Comparison of ENCODE assay signal across 24 mouse cellular contexts in genomic region chr8:78571528-78571927, GRCm38 (mm10).
DNase-seq lines count a peak whose midpoint lies in the region; ATAC-seq and TF ChIP-seq lines count a peak whose summit lies in the region.
"Had no signal": no experiment of that assay in that cellular context is flagged by ENCODE, and none has a peak within 500 bp of the region (broad histone marks: within the 10 kb centered on the region; RNA-seq: fewer than 3 reads in every experiment).

No protein-coding gene starts in this region.

- H3K4me1 ChIP-seq in lung, postnatal 0 days (ENCODE audit: insufficient read depth, low read depth, low read length): no peaks in the 10 kb centered on the region
- H3K4me1 ChIP-seq in hindbrain, embryonic 14.5 days (replicated peaks; ENCODE audit: control insufficient read depth, insufficient read depth, low read length): peaks cover 12% of the 10 kb centered on the region
- peaks cover 37% of the 10 kb centered on the region for H3K4me1 ChIP-seq in neural tube, embryonic 13.5 days (replicated peaks)
- no peaks in the 10 kb centered on the region for H3K4me1 ChIP-seq in intestine, postnatal 0 days (replicated peaks; ENCODE audit: control insufficient read depth, insufficient read depth, low read length)
- H3K4me1 ChIP-seq: intestine, embryonic 15.5 days; lung, embryonic 15.5 days had no signal

- no peaks in the 10 kb centered on the region for H3K36me3 ChIP-seq in lung, postnatal 0 days (ENCODE audit: insufficient read depth, low read length)
- H3K36me3 ChIP-seq in hindbrain, embryonic 14.5 days (replicated peaks; ENCODE audit: control insufficient read depth, insufficient read depth): no peaks in the 10 kb centered on the region
- no peaks in the 10 kb centered on the region for H3K36me3 ChIP-seq in neural tube, embryonic 13.5 days
- H3K36me3 ChIP-seq in intestine, postnatal 0 days (ENCODE audit: control insufficient read depth, insufficient read depth): no peaks in the 10 kb centered on the region
- H3K36me3 ChIP-seq: embryonic facial prominence, embryonic 13.5 days; intestine, embryonic 15.5 days; limb, embryonic 12.5 days; lung, embryonic 15.5 days; midbrain, embryonic 12.5 days had no signal

- no peak for TF ChIP-seq EP300 in lung, postnatal 0 days (IDR thresholded peaks at IDR 0.05)

- H3K4me3 ChIP-seq in lung, postnatal 0 days (ENCODE audit: low read depth, low read length): no peak overlapping the region
- H3K4me3 ChIP-seq in hindbrain, embryonic 14.5 days (replicated peaks; ENCODE audit: low read length): no peak overlapping the region
- no peak overlapping the region for H3K4me3 ChIP-seq in neural tube, embryonic 13.5 days
- H3K4me3 ChIP-seq in intestine, postnatal 0 days (ENCODE audit: low read depth, low read length): no peak overlapping the region
- H3K4me3 ChIP-seq: embryonic facial prominence, embryonic 13.5 days; heart, adult 2 months; intestine, embryonic 15.5 days; limb, embryonic 12.5 days; lung, embryonic 15.5 days; midbrain, embryonic 12.5 days; myocyte had no signal

- H3K9ac ChIP-seq in lung, postnatal 0 days (replicated peaks; ENCODE audit: low read depth): no peak overlapping the region
- H3K9ac ChIP-seq in hindbrain, embryonic 14.5 days: no peak overlapping the region
- H3K9ac ChIP-seq in neural tube, embryonic 13.5 days: no peak overlapping the region
- H3K9ac ChIP-seq in intestine, postnatal 0 days (ENCODE audit: low read depth, low read length): no peak overlapping the region
- H3K9ac ChIP-seq: embryonic facial prominence, embryonic 13.5 days; forebrain, postnatal 0 days; intestine, embryonic 15.5 days; limb, embryonic 12.5 days; liver, embryonic 14.5 days; lung, embryonic 15.5 days; midbrain, embryonic 12.5 days had no signal

- no peak for TF ChIP-seq CTCF in lung, postnatal 0 days (IDR thresholded peaks at IDR 0.05)
- TF ChIP-seq CTCF in intestine, postnatal 0 days (IDR thresholded peaks at IDR 0.05; ENCODE audit: low read depth): no peak

- H3K27me3 ChIP-seq in lung, postnatal 0 days (replicated peaks; ENCODE audit: insufficient read depth, low read length): no peaks in the 10 kb centered on the region
- no peaks in the 10 kb centered on the region for H3K27me3 ChIP-seq in hindbrain, embryonic 14.5 days (ENCODE audit: control insufficient read depth, insufficient read depth, low read length)
- no peaks in the 10 kb centered on the region for H3K27me3 ChIP-seq in neural tube, embryonic 13.5 days
- H3K27me3 ChIP-seq in intestine, postnatal 0 days (replicated peaks; ENCODE audit: control insufficient read depth, insufficient read depth, low read length): no peaks in the 10 kb centered on the region
- H3K27me3 ChIP-seq: embryonic facial prominence, embryonic 13.5 days; intestine, embryonic 15.5 days; limb, embryonic 12.5 days; lung, embryonic 15.5 days; midbrain, embryonic 12.5 days had no signal

- no peak overlapping the region for H3K27ac ChIP-seq in lung, postnatal 0 days (ENCODE audit: low read length)
- H3K27ac ChIP-seq in hindbrain, embryonic 14.5 days: peak overlapping the region; percentile 32; the same call in 1 of the 2 replicates
- peak overlapping the region; percentile 68; the same call in 1 of the 2 replicates for H3K27ac ChIP-seq in neural tube, embryonic 13.5 days (replicated peaks)
- no peak overlapping the region for H3K27ac ChIP-seq in intestine, postnatal 0 days (ENCODE audit: low read depth, low read length)
- H3K27ac ChIP-seq: embryonic facial prominence, embryonic 13.5 days; heart, adult 2 months; intestine, embryonic 15.5 days; liver, embryonic 14.5 days; lung, embryonic 15.5 days; midbrain, embryonic 12.5 days had no signal

- no peak for ATAC-seq in lung, postnatal 0 days
- ATAC-seq in hindbrain, embryonic 14.5 days (ENCODE audit: low FRiP score): peak; percentile 55; the same call in 1 of the 2 replicates
- peak; percentile 75 for ATAC-seq in neural tube, embryonic 13.5 days (ENCODE audit: low read depth)
- ATAC-seq in intestine, postnatal 0 days: no peak
- ATAC-seq: forebrain, postnatal 0 days; intestine, embryonic 15.5 days had no signal

- peak; percentile 31 for DNase-seq in lung, postnatal 0 days (ENCODE audit: low spot score)
- DNase-seq in lung, postnatal 10 days: no peak
- peak; percentile 34 for DNase-seq in embryo, embryonic 10.5 days (ENCODE audit: low spot score)
- DNase-seq in hindbrain, embryonic 14.5 days (ENCODE audit: low spot score): peak; percentile 54
- DNase-seq in spleen, adult 12 weeks (ENCODE audit: low spot score): no peak
- no peak for DNase-seq in kidney, postnatal 36 days
- DNase-seq: adrenal gland, postnatal 14 days; cerebellum, adult 18-20 months; forebrain, postnatal 0 days; gastrocnemius, adult 2 months; heart, adult 2 months; heart, postnatal 36 days; kidney, postnatal 4 days; thymus, adult 18-20 months had no signal

- WGBS in lung, postnatal 0 days: 56% methylated on average over 9 of the region's 9 CpGs
- WGBS in hindbrain, embryonic 14.5 days: 32% methylated on average over 9 of the region's 9 CpGs
- WGBS in neural tube, embryonic 13.5 days: 13% methylated on average over 9 of the region's 9 CpGs
- 76% methylated on average over 9 of the region's 9 CpGs for WGBS in intestine, postnatal 0 days

- no peaks in the 10 kb centered on the region for H3K9me3 ChIP-seq in lung, postnatal 0 days (ENCODE audit: low read length)
- no peaks in the 10 kb centered on the region for H3K9me3 ChIP-seq in hindbrain, embryonic 14.5 days (ENCODE audit: control insufficient read depth, low read length)
- H3K9me3 ChIP-seq in neural tube, embryonic 13.5 days: no peaks in the 10 kb centered on the region
- H3K9me3 ChIP-seq in intestine, postnatal 0 days (ENCODE audit: control insufficient read depth): no peaks in the 10 kb centered on the region
- H3K9me3 ChIP-seq: embryonic facial prominence, embryonic 13.5 days; G1E; intestine, embryonic 15.5 days; limb, embryonic 12.5 days; lung, embryonic 15.5 days; midbrain, embryonic 12.5 days had no signal

- no peak overlapping the region for H3K4me2 ChIP-seq in lung, postnatal 0 days (replicated peaks; ENCODE audit: low read depth, low read length)
- no peak overlapping the region for H3K4me2 ChIP-seq in hindbrain, embryonic 14.5 days (replicated peaks)
- H3K4me2 ChIP-seq in neural tube, embryonic 13.5 days: peak overlapping the region; percentile 30
- no peak overlapping the region for H3K4me2 ChIP-seq in intestine, postnatal 0 days (replicated peaks; ENCODE audit: low read depth)
- H3K4me2 ChIP-seq: embryonic facial prominence, embryonic 13.5 days; intestine, embryonic 15.5 days; limb, embryonic 12.5 days; lung, embryonic 15.5 days; midbrain, embryonic 12.5 days had no signal

Comparison
In these comparisons a context has a peak if more than half of its experiments do, and no peak if none do; other contexts are left out.
1. DNase-seq: peak in lung, postnatal 0 days (single experiment), embryo, embryonic 10.5 days (single experiment) and hindbrain, embryonic 14.5 days (single experiment); none in lung, postnatal 10 days (single experiment), spleen, adult 12 weeks (single experiment) and kidney, postnatal 36 days (0 of 2).
2. ATAC-seq: peak in hindbrain, embryonic 14.5 days (single experiment) and neural tube, embryonic 13.5 days (single experiment); none in lung, postnatal 0 days (single experiment) and intestine, postnatal 0 days (single experiment).
3. H3K27ac ChIP-seq: peak in hindbrain, embryonic 14.5 days (single experiment) and neural tube, embryonic 13.5 days (single experiment); none in lung, postnatal 0 days (single experiment) and intestine, postnatal 0 days (single experiment).